Comparison of ENCODE assay signal across 10 mouse cellular contexts in genomic region chr2:167445911-167446780, GRCm38 (mm10). TPM values are rescaled to one million over a fixed set of nuclear protein-coding genes. Genes with fewer than 3 reads are reported as not detected.
DNase-seq lines count a peak whose midpoint lies in the region; ATAC-seq lines count a peak whose summit lies in the region.
"Had no signal": no experiment of that assay in that cellular context is flagged by ENCODE, and none has a peak within 500 bp of the region (broad histone marks: within the 10 kb centered on the region; RNA-seq: fewer than 3 reads in every experiment).

No protein-coding gene starts in this region.

- no peaks in the 10 kb centered on the region for H3K27me3 ChIP-seq in kidney, embryonic 16.5 days (ENCODE audit: insufficient read depth, low read length)

- WGBS in kidney, embryonic 16.5 days: 42% methylated on average over 20 of the region's 20 CpGs

- peak overlapping the region; percentile 43 for H3K27ac ChIP-seq in kidney, embryonic 16.5 days (ENCODE audit: low read length)

- DNase-seq in cerebellum, postnatal 10 days: peak; percentile 70 to 72
- DNase-seq in cerebellum, adult 9-10 months: no peak
- no peak for DNase-seq in kidney, adult 18-20 months
- DNase-seq in MN1 (ENCODE audit: low spot score): peak; percentile 67
- DNase-seq in frontal cortex, postnatal 36 days (ENCODE audit: low spot score in 2 of 2): no peak
- DNase-seq in gastrocnemius, postnatal 10 days: no peak
- DNase-seq: gastrocnemius, postnatal 25 days; lung, postnatal 36 days had no signal

- H3K9me3 ChIP-seq in kidney, embryonic 16.5 days (ENCODE audit: low read length): no peaks in the 10 kb centered on the region

- H3K4me1 ChIP-seq in kidney, embryonic 16.5 days (ENCODE audit: insufficient read depth, low read length): peaks cover 16% of the 10 kb centered on the region; the same call in 1 of the 2 replicates

- ATAC-seq in kidney, embryonic 16.5 days (ENCODE audit: low FRiP score, low TSS enrichment): peak; percentile 77
- peak; percentile 54 for ATAC-seq in inflammation-experienced regulatory T-cells, adult 6 months

- no peak overlapping the region for H3K4me3 ChIP-seq in kidney, embryonic 16.5 days (ENCODE audit: low read length)

- no peak overlapping the region for H3K4me2 ChIP-seq in kidney, embryonic 16.5 days (replicated peaks; ENCODE audit: low read depth, low read length)

- H3K9ac ChIP-seq in kidney, embryonic 16.5 days (replicated peaks; ENCODE audit: low read length): no peak overlapping the region

- peaks cover 20% of the 10 kb centered on the region for H3K36me3 ChIP-seq in kidney, embryonic 16.5 days (ENCODE audit: insufficient read depth, low read length)

RNA-seq across cellular contexts. Expression of gene Slc9a8, which starts 24.6 kb away (rescaled TPM):
- 20.7 and 25.7 TPM in 2 replicates for polyA plus RNA-seq in kidney, embryonic 16.5 days (2015; fragmentation: Nextera tagmentation; extraction: Ambion mirVana)
- polyA plus RNA-seq in inflammation-experienced regulatory T-cells, adult 6 months (2017; shearing (Covaris generic)): 10 to 100 TPM; 28.6 to 62.5 (median 41.6) TPM
- total RNA-seq in gastrocnemius, postnatal 10 days (2021): 10 to 100 TPM; 29.2 to 33.3 TPM

RNA-seq across cellular contexts. Expression of gene Rnf114, which starts 46.3 kb away (rescaled TPM):
- polyA plus RNA-seq in kidney, embryonic 16.5 days (2015; fragmentation: Nextera tagmentation; extraction: Ambion mirVana): 104 and 108 TPM in 2 replicates
- polyA plus RNA-seq in inflammation-experienced regulatory T-cells, adult 6 months (2017; shearing (Covaris generic)): 100 to 1,000 TPM; 145 to 194 (median 193) TPM
- total RNA-seq in gastrocnemius, postnatal 10 days (2021): 10 to 100 TPM; 16.8 to 18.3 TPM

RNA-seq across cellular contexts. Expression of gene Spata2, which starts 46.5 kb away (rescaled TPM):
- polyA plus RNA-seq in kidney, embryonic 16.5 days (2015; fragmentation: Nextera tagmentation; extraction: Ambion mirVana): 18.3 and 21.2 TPM in 2 replicates
- 10 to 100 TPM in 2 of 3 experiments, 1 to 10 TPM in 1; 9.6 to 16.5 (median 12.2) TPM for polyA plus RNA-seq in inflammation-experienced regulatory T-cells, adult 6 months (2017; shearing (Covaris generic))
- total RNA-seq in gastrocnemius, postnatal 10 days (2021): 10 to 100 TPM; 14.9 to 15.6 TPM

Comparison
In these comparisons a context has a peak if more than half of its experiments do, and no peak if none do; other contexts are left out.
1. DNase-seq: peak in cerebellum, postnatal 10 days (2 of 2) and MN1 (single experiment); none in cerebellum, adult 9-10 months (single experiment), kidney, adult 18-20 months (single experiment), frontal cortex, postnatal 36 days (0 of 2) and gastrocnemius, postnatal 10 days (single experiment).